Mouse (Mus musculus) cerebellum, adult 9-10 months (tissue): ENCODE data around the gene Slc25a45.

Source experiments
- DNase-seq: peaks from one replicate; pipeline ENCODE4 v3.0.0; 2022

Slc25a45 gene

DNA sequence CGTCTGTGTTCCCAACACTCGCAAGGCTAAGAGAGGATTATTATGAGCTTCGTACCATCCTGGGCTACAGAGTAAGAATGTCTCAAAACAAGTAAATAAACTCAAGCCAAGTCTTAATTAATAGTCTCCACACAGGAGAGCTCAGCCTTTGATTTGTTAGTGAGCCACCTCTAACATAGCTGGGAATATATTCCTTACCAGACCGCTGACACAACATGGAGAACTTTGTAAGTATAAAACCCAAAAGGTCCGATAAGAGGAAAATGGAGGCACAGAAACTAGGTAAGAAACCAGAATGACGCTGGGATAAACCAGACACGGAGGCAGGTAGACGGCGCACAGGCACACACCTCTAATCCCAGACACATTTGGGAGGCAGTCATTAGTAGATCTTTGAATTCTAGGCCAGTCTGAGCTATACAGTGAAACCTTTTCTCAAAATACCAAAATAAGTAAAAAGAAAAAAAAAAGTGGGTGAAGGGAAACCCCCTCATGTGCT lies 36.7 kb upstream of the Slc25a45 start:
- DNase-seq, result no peak

DNA sequence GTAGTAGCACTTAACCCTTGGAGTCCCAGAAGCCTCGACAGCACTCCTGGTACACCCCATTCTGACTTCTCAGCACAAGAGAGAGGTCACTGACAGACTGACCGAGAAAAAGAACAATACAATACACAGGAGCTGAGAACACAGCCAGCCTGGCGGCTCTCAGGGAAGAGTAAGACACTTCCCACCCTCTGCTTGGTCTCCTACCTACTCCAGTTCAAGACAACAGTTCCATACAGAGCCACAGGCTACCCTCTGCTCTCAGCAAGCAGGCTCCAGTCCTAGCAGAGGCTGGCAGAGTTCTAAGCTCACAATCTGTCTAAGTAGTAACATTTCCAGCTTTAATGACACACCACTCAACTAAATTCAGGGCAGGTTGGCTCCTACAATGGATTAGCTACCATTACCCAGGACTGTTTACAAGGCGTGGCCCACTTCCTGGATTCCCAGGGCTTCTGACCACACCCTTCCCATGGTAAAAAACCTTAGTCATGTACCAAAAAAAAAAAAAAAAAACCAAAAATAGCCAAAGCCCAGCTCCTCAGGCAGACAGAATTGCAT lies 36.1 kb upstream of the Slc25a45 start:
- DNase-seq, result no peak

DNA sequence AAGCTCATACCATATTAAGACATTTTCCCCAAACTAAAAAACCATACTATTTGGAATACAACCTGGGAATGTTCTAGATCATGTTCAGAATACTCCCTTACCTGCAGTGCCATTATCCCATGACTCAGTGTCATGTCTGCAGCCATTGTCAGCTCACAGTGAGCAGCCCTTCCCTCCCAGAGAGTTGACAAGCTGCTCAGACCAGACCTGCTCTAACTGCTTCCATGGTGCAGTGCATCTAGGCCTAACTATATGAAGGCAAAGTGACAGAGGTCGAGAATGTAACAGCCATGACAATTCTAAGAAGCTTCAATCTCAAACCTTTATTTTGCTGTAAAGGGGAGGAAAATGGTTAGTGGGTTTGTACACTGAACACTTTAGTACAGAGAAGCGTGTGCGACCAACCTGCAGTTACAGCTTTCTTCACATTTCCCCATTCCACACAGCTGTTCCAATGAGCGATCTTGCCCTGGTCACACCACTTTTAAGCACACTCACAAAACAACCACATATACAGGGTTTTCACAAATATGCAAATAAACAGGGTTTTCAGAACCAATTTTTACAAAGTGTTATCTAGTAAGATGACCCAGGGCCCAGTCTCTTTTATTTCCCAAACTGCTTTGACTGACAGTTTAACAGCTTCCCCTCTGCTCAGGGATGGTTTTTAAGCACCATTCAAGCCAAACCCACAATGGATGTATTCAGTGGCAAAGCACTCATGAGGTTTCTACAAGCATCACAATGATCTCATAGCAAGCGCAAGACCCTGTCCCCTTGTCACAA lies 35.4 kb upstream of the Slc25a45 start:
- DNase-seq, result no peak

DNA sequence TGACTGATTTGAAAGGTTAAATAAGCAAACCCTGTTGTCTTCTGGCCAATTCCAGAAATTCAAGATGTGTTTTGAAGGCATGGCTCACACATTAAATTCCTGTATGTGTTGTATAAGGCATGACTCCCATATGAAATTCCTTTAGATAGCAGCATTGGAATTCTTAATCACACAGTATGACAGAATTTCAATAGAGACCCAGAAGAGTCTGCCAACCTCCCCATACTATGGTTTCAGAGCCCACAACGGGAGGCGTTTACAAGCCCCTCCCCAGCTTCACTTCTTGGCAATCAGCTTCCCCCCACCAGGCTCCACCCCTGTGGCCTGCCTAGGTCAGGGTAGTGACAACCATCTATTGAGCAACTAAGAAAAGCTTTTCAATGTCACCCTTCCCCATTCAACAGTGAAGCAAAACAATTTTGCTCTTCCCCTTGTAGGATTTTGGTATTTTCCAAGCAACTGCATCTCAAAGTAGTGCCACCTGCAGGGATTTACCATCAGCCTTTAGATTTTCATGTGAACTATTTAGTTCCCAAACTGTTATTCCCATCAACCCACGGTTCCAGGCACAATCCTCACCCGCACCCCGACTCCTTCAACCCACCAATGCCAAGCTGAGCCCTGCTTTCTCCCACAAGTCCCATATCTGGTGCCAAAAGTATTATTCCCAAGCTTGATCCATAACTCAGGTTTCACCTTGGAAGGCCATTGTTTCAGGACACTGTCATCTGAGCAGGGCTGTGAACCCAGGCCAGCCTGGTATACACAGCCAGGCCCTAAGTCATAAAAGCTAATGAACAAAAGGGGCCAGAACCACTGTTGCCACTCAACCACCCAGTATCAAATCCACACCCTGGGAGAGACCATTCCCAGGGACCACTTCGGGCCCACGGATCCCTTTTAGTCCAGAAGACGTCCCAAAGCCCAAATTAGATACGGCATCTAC lies 34.5 kb upstream of the Slc25a45 start:
- DNase-seq, result no peak

DNA sequence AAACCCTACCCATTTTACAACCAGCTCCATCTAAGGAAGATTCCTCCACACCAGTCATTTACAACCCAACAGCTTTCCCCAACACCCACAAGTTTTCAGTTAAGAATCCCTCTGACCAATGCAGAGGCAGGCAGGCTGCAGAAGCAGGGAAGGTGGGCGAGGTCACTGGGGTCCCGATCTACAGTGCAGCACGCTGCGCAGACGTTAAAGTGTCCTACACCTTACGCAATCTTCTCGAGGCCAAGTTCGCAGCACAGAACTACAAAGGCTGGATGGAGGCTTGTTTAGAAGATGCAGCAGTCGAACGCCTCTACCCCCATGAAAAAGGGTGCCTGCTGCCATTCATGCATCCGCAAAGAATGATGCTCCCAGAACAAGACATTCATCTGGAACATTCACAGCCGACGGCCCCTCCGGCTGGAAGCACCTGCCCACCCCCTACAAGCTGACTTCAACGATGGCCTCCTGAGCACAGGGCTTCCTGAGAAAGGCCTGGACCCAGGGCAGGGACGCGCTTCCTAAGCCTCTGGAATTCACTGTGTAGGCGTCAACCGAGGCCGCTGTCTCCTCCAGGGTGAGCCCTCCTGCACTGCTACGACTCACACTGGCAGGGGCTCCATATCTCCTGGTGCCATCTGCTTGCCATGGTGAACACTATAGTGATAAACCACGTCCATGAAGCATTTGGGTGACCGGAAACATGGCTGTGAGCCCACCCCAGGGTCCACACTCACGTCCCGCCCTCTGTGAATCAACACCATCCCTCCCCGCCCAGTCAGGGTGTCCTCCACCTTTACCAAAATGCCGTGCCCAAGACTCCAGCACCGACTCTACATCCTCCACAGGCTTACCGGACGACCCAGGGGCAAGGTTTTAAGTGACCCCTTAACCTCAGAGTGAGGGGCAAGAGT lies 33.6 kb upstream of the Slc25a45 start:
- peak; percentile 68 for DNase-seq

DNA sequence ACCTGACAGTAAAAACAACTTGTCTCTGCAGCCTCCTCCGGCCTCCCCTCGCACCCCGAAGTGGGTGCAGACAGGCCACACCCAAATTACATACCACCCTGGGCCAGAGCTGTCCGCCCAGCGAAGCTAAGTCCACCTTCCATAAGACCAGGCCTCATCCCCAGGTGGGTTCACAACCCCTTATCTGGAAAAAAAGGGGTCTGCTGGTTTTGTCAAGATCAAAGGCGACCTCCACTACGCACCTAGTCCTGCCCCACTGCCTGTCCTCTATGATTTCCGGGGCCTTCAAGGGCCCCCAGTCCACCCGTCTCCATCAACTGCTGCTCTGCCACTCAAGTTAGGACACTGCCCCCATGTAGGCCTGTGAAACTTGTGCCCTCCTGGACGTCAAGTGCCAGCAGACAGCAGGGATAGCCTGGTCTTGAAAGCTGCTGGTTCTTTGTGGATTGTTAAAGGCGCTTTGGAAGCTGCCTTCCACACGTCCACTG lies 32.7 kb upstream of the Slc25a45 start:
- DNase-seq, result no peak

DNA sequence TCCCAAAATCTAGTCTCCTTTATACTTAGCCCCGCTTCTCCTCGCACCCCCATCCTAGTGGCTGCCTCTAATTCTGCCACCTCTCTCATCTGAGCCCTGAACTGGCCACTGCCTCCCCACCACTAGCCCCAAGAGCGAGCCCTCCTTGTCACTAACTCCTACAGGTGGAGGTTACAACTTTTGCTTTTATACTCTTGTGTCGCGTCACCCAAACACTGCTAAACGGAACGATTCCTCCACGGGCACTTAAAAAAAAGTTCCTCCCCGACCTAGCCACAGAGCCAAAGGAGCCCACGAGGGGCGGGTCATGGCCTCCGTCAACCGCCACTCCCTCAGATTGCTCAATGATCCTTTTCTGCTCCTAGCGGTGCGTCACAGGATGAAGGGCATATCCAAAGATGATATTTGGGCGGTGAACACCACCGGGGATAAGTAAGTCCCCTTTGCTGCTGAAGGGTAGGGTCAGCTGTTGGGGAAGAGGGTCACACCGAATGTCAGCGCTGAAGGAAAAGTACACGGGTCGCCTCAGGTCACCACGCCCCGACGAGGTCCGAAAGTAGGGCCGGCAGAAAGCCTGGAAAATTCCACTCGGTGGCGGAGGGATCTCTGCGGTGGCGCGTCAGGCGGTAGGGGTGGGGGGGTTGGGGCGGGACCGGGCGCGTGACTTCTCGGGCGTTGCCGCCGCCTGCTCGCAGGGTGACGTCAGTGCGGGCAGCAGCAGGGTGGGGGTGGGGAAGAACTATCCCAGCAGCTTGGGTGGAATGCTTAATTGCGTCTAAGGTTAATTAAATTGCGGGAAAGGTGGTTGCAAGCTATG lies 32.1 kb upstream of the Slc25a45 start:
- peak; percentile 92 for DNase-seq

DNA sequence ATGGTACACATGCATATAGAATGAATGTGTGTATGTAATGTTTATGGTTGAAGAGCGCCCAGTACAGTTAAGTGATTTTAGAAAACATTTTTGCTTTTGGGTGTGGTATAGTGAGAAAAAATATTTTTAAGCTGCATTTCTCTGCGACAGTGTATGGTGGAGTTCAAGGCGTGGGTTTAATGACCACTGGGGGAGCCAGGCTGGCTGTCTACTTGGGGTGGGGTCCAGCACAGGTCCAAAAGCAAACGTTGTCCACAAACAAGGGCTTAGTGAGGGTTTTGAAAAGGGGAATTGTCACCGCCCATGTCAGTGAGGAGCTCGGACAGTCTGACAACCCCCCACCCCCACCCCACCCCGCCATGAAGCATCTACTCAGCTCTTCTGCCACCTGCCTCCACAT lies 31.5 kb upstream of the Slc25a45 start:
- no peak for DNase-seq

DNA sequence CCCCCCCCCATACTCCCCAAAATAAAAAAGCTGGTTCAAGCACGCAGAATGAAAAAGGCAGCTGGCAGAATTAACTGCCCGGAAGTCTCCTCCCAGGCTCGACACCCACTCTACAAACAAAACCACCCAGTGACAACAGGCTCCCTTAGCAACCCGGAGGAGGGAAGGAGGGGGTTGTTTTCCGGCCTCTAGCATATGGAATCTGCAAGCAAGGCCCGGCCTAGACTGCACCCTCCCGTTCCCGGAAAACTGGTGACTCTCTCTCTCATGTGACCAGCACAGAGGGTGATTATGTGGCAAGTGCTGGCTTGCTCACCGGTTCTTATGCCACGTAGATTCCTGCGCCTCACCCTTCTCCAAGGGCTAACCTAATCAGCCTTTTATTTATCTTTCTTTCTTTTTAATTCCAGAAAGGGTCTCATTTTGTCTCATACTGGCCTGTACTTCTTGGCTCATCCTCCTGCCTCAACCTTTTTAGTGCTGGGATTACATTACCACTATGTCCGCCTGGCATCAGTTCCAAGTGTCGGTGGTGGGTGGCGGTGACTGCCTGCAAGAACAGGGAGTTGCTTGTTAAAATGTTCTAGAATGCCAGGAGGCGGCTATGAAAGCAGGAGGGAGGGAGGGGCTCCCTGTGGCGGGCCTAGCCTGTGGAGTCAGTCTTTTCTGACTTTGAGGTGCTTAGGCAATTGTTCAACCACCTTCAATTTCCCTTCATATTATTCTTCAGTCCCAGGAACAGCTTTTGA lies 30.9 kb upstream of the Slc25a45 start:
- DNase-seq, result peak; percentile 96

DNA sequence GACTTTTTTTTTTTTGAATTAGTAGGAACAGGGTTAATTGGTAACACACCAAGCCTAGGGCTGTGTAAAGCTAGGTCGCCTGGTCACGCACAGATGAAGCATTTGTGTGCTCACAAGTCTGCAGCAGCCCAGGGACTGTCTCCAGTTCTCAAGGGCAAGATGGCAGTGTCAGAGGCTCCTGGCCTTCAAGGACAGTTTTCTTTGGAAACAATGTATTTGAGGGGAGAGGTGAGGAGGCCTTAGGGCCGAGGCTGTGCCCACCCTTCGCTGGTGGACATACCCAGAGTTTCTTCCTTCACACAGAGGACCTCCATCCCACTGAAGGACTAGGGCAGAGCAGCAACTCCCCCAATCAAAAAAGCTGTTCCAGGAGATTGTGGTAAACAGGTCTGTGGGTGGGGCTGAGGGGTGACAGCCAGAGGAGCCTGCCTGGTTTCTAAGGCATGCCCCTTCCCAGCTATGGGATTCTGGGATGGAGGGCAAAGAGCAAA lies 30.3 kb upstream of the Slc25a45 start:
- peak; percentile 69 for DNase-seq

DNA sequence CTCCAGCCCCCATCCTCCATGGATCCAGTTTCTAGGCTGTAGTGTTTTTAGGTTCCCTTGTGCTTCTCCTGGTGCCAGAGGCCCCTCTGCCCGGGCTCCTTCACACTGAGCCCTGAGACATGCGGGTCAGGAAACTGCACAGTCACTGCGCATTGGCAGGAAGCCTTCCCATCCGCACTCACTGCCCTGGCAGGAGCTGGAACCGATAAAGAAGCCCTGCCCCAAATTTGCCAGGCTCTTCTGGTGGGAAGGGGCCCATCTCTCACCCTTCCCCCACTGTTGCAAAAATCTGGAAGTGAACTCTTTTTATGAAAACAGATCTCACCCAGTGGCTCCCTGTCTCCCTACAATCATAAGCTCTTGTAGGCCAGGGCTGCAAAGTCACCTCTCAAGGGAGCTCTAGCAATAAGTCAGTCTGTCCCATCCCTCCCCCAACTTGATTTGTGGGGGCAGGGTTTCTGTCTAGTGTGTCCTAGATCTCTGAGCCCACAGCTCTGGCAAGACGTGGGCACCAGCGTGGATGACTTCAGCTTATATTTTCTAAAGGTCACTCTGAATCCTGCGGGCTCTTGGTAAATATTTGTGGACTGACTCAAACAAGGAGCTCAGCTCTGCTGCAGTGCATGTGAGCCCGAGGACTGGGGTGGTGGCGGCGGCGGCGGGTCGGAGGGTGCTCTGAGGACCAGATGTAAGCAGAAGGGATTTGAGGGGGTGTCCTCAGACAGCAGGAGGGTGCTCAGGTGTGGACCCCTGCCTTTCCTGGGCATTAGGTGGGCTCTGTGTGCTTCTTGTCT lies 29.4 kb upstream of the Slc25a45 start:
- peak; percentile 79 for DNase-seq

DNA sequence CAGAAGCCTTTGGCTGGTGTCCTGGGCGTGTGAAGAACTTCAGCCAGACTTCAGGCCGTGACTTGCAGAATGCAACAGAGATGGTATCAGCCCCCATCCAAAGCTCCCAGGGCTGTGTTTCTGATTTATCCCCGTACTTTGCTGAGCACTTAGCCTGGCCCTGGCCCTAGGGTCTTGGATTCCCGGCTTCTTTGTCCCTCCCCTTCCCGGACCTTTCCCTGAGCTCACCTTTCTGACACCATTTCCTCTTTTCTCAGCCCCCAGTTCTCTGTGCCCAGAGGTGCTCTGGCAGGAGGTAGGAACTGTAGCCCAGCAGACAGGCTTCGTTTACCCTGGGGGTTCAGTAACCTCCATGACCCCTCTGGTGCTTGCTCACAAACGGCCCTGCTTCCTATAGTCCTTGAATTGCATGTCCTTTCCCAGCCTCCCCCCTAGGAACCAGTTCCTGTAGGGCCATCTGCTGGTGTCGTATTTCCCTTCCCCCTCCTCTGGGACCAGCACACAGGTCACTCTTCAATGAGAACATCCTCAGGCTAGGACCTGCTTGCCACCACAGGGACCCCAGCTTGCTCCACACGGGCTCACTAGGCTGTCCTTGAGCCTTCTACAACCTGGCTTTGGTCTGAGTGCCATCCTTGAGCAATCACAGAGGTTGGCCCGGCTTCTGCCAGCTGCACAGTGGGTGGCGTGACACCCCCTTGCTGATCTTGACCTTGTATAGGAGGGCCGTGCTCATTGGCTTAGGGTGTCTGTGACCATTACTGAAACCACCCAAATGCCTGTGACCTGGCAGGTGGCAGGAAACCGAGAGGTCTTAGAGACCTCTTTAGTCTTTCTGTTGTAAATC lies 28.6 kb upstream of the Slc25a45 start:
- peak; percentile 82 for DNase-seq

DNA sequence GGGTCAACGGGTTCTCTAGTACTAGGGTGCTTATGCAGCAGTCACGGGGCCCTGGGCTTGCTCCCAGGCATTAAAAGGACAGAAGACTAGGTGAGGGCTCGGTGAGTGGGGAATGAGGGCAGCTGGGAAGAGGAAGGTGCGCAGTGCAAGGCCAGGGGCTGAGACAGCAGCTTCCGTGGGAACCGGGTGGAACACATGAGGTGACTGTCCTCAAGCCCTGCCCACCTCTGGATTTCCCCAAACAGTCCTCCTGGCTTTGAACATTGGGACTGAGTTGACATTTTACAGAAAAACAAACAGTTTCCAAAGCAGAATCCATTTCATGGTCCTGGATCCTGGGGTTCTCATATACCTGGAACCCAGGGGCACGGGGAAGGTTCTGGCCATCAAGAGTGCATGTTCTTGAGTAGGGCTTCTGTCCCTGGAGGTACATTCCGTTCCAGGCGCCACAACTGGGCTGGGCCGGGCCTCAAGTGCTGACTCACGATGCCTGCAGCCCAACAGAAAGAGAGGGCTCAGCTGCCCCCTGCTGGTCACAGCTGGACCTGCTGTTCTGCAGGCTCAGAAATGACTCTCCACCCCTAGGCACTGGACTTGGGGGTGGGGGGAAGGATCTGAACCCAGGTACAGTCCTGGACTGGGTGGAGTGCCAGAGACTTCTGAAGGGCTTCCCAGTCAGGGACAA lies 27.6 kb upstream of the Slc25a45 start:
- DNase-seq, result peak; percentile 96

DNA sequence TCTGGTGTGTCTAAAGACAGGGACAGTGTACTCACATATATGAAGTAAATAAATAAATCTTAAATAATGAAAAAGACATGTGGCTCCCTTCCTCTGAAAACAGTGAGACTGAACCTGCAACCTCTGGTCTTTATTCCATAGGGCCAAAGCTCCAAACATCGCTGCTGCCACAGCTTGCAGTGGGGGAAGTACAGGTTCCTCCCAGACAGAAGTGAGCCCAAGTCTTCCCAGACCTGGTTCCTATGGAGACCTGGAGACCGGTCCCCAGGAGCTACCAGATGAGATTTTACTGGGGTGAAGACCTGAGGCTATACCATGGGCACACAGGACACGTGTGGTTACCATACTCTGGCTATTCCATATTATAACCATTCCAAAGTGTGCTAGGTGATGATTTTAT lies 26.7 kb upstream of the Slc25a45 start:
- no peak for DNase-seq

DNA sequence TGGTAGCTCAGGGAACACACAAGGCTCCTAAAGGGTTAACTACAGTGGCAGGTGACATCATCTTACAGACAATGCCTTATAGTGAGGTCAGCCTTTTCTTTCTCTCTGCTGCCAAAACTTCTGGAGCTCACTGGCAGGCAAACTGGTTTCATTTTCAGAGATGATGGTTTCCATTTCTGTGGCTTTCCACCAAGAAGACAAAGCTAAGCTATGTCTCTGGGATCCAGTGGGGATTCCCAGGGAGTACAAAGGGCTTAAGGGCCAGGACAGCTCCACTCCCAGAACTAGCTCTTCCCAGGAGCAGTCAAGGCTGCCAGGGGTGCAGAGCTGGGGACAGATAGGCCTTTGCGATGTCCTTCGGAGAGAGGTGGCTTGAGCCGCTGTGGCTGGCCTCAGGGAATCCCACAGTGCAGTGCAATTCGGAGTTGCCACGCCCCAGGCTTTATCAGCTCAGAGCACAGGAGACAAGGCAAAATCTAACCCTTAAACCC lies 26.1 kb upstream of the Slc25a45 start:
- no peak for DNase-seq

DNA sequence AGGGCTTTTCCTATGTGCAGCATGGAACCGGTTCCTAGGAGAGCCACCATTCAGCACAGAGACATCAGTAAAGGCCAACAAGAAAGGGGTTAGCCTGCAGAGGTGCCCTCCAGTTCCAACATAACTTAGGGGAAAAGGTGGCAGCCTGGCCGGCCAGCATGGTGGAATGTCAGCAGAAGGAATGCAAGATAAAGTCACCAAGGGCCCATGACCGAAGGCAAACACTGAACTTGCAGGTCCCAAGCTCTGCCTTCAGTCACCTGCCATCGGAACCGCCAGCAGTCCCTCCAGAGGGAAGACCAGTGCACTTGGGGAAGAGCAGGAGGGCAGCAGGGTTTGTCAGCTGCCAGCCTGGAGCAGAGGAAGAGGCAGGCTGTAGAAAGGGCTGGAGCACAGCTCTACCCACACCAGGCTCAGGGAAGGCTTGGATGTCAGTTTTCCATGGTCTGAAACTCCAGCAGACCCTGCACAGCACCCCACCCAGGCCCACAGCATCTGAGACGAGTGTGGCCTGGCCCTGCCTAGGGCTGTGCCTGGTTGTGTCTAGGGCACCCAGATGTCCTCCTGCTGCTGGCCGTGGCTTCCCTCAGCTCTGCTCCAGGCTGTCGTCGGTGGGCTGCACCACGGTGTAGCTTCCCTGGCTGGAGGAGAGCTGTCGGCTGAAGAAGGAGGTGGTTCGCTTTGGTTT lies 25.4 kb upstream of the Slc25a45 start:
- no peak for DNase-seq

DNA sequence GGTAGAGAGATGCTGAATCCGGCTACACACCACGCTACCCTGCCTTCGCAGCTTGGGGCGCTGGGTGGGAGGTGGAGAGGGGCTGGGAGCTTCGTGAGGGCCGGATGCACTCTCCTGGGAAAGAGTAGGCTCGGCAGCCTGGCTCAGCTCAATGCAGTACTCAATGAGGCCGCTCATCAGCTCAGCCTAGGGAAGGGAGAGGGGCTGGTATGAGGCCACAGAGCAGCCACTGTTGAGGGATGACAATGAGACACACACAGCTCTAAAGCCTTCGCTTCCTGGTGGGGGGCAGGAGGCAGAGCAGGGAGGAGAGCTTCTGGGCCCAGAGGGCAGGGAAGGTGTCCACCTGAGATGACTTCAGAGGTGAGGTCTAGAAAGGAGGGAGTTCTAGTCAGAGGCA lies 21.0 kb upstream of the Slc25a45 start:
- no peak for DNase-seq
